Mouse (Mus musculus) neural tube, embryonic 13.5 days (tissue): Measurements from ENCODE around the gene Anapc7. TPM values are rescaled to one million over a fixed set of nuclear protein-coding genes. Genes with fewer than 3 reads are reported as not detected.
"Not testable (repeated sequence)": the region's sequence is repeated elsewhere in the genome, so short reads cannot be mapped to it uniquely, and the experiment has no call there.

Experiments used
- ATAC-seq: fragments of 200-750 bp; cut with Nextera tagmentation; 2 replicates; pipeline ENCODE4 v1.8.0; 2017; ENCODE audit warnings: low read depth, mild to moderate bottlenecking, moderate TSS enrichment, moderate library complexity
- H3K27ac ChIP-seq: fragments of 300-500 bp; sonication (generic); replicated peaks from 2 replicates; pipeline ENCODE4 v1.5.1; 2015; ENCODE audit warnings: moderate library complexity, mild to moderate bottlenecking, inconsistent platforms
- H3K27me3 ChIP-seq: fragments of 300-500 bp; sonication (generic); 2 replicates; pipeline ENCODE4 v1.6.1; 2015; ENCODE audit warnings: mild to moderate bottlenecking, inconsistent platforms
- H3K36me3 ChIP-seq: fragments of 300-500 bp; sonication (generic); 2 replicates; pipeline ENCODE4 v1.6.1; 2015; ENCODE audit warnings: mild to moderate bottlenecking, inconsistent platforms
- H3K4me1 ChIP-seq: fragments of 300-500 bp; sonication (generic); replicated peaks from 2 replicates; pipeline ENCODE4 v1.6.1; 2015; ENCODE audit warnings: inconsistent platforms
- H3K4me2 ChIP-seq: fragments of 300-500 bp; sonication (generic); 2 replicates; pipeline ENCODE4 v1.6.1; 2015; ENCODE audit warnings: inconsistent platforms, mild to moderate bottlenecking, moderate library complexity
- H3K4me3 ChIP-seq: fragments of 300-500 bp; sonication (generic); 2 replicates; pipeline ENCODE4 v1.5.1; 2015; ENCODE audit warnings: mild to moderate bottlenecking, inconsistent platforms
- H3K9ac ChIP-seq: fragments of 300-500 bp; sonication (generic); 2 replicates; pipeline ENCODE4 v1.6.1; 2015; ENCODE audit warnings: moderate library complexity, mild to moderate bottlenecking, inconsistent platforms
- H3K9me3 ChIP-seq: fragments of 300-500 bp; sonication (generic); 2 replicates; pipeline ENCODE4 v1.6.1; 2016; ENCODE audit warnings: inconsistent platforms
- WGBS: fragments of 180-500 bp; shearing (Covaris S2); methylation state at CpG from one replicate; pipeline ENCODE4 v1.1.7; 2015; 5-methylcytosine and 5-hydroxymethylcytosine counted together
- polyA plus RNA-seq: library from polyadenylated mRNA; unstranded; fragments of >200 nt; fragmentation: Nextera tagmentation; extraction: Ambion mirVana; gene quantifications from 2 replicates; pipeline ENCODE4 v1.2.1, GENCODE M21; 2015

The Anapc7 gene
- polyA plus RNA-seq, 1 experiment from 2014 or later, result 47.8 TPM

DNA sequence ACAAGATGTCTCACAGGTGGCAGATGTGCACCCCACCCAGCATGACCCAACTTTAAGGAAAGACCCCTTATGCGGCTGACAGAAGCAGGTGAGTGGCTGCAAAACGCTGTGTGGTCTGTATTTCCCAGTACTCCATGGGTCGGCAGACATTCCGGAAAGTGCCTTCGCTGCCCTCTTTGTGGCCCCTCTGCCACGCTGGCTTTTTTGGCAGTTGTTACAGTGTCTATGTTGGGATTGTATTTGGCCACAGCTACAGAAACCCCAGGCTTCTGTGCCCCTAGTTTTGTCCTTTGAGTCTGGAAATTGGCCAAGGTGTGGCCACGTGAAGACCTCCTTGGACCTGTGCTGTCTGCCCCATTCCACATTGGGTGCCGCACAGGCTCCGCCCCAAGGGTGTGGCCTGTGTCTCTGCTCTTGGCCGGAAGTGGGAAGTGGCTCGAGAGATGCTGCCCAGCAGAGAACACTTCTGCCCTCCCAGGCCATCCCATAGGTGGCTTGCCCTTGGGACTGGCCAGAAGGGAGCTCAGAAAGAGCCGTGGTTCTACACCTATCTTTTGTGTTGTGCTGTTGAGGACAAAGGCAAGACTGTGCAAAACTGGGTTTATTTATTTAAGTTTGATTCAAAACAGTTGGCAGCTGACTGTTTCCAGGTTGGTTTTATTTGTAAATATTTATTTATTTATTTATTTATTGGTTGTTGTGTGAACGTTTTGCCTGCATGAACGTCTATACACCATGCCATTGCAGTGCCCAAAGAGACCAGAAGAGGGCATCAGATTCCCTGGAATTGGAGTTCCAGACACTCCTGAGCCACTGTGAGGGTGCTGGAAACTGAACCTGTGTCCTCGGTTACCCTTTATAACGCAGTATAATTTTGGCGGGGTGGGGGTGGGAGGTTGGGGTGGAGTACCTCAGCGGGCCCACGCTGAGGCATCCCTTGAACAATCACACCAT lies 11.5 kb upstream of the Anapc7 start:
- ATAC-seq, result no peak
- Histone ChIP-seq H3K4me3 (no peak overlapping the region), H3K4me1 (no peaks in the 10 kb centered on the region), H3K27ac (no peak overlapping the region), H3K4me2 (no peak overlapping the region), H3K9me3 (0 out of 2 replicates have a peak, but pooled peaks cover 4% of the 10 kb centered on the region), H3K9ac (no peak overlapping the region), H3K36me3 (peaks cover 45% of the 10 kb centered on the region), H3K27me3 (no peaks in the 10 kb centered on the region)
- 86% methylated on average over 19 of the region's 19 CpGs for WGBS

DNA sequence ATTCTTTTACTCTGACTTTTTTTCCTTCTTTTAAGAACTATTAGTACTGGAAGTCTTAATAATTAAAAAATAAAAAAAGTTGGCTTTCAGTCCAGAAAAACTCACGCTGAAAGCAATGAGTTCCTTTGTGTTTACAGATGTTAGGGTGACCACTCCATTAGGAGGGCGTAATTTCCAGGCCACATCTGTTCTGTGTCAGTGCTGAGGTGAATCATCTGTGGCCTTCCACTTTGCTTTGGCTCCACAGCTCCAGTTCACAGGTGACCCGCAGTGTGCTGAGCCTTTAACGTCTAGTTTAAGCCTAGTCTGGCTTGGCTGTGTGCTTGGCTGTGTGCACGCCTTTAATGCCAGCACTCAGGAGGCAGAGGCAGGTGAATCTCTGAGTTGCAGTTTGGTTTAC lies 9.6 kb upstream of the Anapc7 start:
- no peak overlapping the region for H3K27ac ChIP-seq
- no peak overlapping the region for H3K9ac ChIP-seq
- H3K4me2 ChIP-seq, result no peak overlapping the region
- WGBS, result 87% methylated on average over 5 of the region's 5 CpGs
- no peaks in the 10 kb centered on the region for H3K4me1 ChIP-seq
- H3K27me3 ChIP-seq, result no peaks in the 10 kb centered on the region
- no peak for ATAC-seq
- no peak overlapping the region for H3K4me3 ChIP-seq
- H3K36me3 ChIP-seq, result peaks cover 26% of the 10 kb centered on the region
- H3K9me3 ChIP-seq, result no peaks in the 10 kb centered on the region

DNA sequence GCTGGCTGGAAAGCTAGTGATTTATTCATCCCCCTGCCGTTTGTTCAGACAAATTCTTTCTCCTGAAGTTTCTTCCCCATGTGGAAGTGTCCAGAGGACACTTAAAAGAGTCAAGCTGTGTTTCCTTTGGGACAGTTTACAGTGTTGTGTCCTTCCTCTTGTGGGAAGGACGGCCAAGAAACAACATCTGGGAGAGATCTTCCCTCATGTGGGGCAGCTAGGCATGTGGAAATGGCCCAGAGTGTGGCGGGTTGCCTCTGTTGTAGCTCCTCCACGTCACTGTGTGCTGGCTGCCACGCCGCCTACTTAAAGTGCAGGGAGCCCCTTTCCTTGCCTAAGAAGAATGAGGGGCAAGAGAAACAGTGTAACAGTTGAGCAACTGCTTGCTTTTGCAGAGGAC lies 8.7 kb upstream of the Anapc7 start:
- H3K27me3 ChIP-seq, result no peaks in the 10 kb centered on the region
- peaks cover 16% of the 10 kb centered on the region for H3K36me3 ChIP-seq
- no peak overlapping the region for H3K4me2 ChIP-seq
- 58% methylated on average over 6 of the region's 6 CpGs for WGBS
- H3K9me3 ChIP-seq, result no peaks in the 10 kb centered on the region
- no peak for ATAC-seq
- H3K27ac ChIP-seq, result no peak overlapping the region
- H3K4me3 ChIP-seq, result no peak overlapping the region
- H3K9ac ChIP-seq, result no peak overlapping the region
- no peaks in the 10 kb centered on the region for H3K4me1 ChIP-seq

DNA sequence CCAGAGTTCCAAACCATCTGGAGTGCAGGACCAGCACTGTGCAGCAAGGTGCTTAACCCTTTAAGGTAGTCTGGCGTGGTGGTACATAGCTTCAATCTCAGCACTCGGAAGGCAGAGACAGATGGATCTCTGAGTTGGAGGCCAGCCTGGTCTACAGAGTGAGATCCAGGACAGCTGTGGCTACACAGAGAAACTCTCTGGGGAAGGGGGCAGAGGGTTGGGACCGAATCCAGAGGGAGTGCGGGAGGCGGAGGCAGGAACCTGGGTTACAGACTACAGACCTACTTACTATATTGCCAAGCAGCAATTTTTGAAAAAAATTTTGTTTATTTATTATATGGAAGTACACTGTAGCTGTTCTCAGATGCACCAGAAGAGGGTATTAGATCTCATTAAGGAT lies 7.1 kb upstream of the Anapc7 start:
- H3K4me3 ChIP-seq, result no peak overlapping the region
- no peak overlapping the region for H3K27ac ChIP-seq
- no peaks in the 10 kb centered on the region for H3K27me3 ChIP-seq
- H3K4me2 ChIP-seq, result no peak overlapping the region
- H3K4me1 ChIP-seq, result no peaks in the 10 kb centered on the region
- WGBS, result 92% methylated on average over 5 of the region's 5 CpGs
- no peak overlapping the region for H3K9ac ChIP-seq
- no peak for ATAC-seq
- H3K36me3 ChIP-seq, result peaks cover 13% of the 10 kb centered on the region
- H3K9me3 ChIP-seq, result no peaks in the 10 kb centered on the region

DNA sequence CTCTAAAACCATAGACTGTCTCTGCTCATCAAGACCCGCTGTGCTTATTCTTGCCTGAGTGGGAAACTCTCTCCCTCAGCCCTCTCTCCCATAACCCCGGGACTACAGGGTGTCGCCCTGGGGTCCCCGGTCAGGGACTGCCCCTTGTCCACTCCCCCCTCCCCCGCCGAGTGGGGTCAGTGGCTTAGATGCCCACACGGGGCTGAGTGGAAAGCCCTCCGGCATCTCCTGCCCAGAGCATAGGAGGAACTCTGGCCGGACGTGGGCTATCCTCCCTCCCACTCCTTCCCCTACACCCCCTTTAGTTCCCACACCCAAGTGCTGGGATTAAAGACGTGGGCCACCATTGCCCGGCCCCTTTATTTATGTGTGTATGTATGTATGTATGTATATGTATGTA lies 6.0 kb upstream of the Anapc7 start:
- no peak overlapping the region for H3K4me2 ChIP-seq
- H3K4me3 ChIP-seq, result no peak overlapping the region
- WGBS, result 88% methylated on average over 12 of the region's 12 CpGs
- H3K9ac ChIP-seq, result no peak overlapping the region
- no peaks in the 10 kb centered on the region for H3K4me1 ChIP-seq
- H3K27me3 ChIP-seq, result no peaks in the 10 kb centered on the region
- ATAC-seq, result no peak
- H3K9me3 ChIP-seq, result no peaks in the 10 kb centered on the region
- no peak overlapping the region for H3K27ac ChIP-seq
- peaks cover 2% of the 10 kb centered on the region; the same call in 1 of the 2 replicates for H3K36me3 ChIP-seq

DNA sequence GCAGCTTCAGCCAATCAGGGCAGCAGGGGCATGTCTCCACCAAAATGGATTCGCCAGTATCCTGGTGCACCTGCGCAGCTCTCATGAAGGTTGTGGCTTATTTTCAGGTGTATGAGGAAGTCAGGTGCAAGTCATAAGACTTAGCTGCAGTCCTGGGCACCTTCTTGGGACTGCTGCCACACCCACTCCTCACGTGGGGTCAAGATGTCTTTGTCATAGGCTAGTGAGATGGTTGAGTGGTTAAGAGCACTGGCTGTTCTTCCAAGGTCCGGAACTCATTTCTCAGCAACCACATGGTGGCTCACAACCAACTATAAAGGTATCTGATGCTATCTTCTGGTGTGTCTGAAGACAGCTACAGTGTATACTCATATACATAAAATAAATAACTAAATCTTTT lies 817 bp upstream of the Anapc7 start:
- H3K27me3 ChIP-seq, H3K4me2 ChIP-seq, H3K9me3 ChIP-seq, H3K4me3 ChIP-seq, ATAC-seq, H3K9ac ChIP-seq, H3K36me3 ChIP-seq, H3K27ac ChIP-seq: not testable (repeated sequence)
- H3K4me1 ChIP-seq, result peaks cover 24% of the 10 kb centered on the region
- WGBS, result 65% methylated on average over 4 of the region's 4 CpGs

DNA sequence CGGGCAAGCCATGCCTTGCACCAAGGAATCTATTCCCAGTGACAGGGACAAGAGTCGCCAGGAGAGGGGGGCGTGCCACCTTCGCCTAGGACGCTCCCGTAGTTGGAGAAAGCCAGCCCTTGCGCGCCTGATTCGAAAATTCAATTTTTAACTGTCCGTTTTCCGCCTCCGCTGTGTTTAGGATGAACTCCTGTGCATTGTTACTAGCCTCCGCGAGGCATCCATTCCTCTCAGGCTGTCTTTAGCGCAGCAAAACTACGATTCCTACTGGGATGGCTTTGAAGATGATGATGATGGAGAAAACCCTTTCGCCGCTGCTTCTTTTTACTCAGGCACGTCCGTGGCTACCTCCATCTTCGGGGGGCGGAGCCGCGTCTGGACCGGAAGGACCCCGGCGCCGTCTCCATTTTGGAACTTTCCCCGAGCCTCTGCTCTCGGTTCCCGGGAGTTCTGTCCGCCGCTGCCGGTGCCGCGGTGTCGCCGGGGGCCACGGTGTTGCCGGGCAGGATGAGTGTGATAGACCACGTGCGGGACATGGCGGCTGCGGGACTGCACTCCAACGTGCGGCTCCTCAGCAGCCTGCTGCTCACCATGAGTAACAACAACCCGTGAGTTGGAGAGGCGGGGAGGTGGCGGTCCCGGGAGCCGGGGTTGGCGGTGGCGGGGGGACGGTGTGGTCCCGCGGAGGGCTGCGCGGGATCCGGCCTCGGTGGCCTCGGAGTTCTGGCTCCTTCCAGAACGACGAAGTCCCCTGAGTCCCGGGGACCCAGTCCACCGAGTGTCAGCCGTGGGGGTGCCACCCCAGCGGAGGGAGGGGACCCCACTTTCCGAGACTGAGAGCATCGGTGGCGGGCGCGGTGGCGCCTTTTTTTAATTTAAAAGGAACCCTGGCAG lies 825 bp downstream of the Anapc7 start:
- H3K27me3 ChIP-seq, result no peaks in the 10 kb centered on the region
- ATAC-seq, result peak; percentile 95
- peak overlapping the region; percentile 91 for H3K9ac ChIP-seq
- H3K9me3 ChIP-seq, result no peaks in the 10 kb centered on the region
- peak overlapping the region; percentile 92 for H3K4me3 ChIP-seq
- no peaks in the 10 kb centered on the region for H3K36me3 ChIP-seq
- under 1% methylated on average over 73 of the region's 73 CpGs for WGBS
- peak overlapping the region; percentile 88 for H3K27ac ChIP-seq
- H3K4me1 ChIP-seq, result peaks cover 24% of the 10 kb centered on the region
- peak overlapping the region; percentile 94 for H3K4me2 ChIP-seq

DNA sequence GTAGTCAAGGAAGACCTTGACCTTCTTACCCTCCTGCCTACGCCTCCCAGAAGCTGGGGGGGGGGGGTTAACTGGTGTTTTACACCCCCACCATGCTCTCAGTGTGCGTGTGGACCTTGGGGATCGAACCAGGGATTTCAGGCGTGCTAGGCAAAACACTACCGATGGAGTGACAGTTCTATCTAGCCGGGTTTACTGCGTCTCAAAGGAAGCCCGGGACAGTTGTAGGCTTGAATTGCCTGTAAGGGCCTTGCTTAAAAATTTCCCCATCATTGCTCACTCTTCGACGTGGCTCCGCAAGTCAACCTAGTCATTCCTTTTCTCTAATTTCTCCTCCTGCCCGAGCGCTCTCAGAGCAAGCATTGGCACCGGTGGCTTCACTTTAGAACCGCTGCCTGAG lies 1.6 kb downstream of the Anapc7 start:
- Histone ChIP-seq H3K27me3 (no peaks in the 10 kb centered on the region), H3K36me3 (peaks cover 4% of the 10 kb centered on the region), H3K4me3 (peak overlapping the region; percentile 92), H3K4me2 (peak overlapping the region; percentile 94), H3K9ac (peak overlapping the region; percentile 91), H3K27ac (no peak overlapping the region), H3K4me1 (peaks cover 24% of the 10 kb centered on the region), H3K9me3 (no peaks in the 10 kb centered on the region)
- no peak for ATAC-seq
- 36% methylated on average over 15 of the region's 15 CpGs for WGBS

DNA sequence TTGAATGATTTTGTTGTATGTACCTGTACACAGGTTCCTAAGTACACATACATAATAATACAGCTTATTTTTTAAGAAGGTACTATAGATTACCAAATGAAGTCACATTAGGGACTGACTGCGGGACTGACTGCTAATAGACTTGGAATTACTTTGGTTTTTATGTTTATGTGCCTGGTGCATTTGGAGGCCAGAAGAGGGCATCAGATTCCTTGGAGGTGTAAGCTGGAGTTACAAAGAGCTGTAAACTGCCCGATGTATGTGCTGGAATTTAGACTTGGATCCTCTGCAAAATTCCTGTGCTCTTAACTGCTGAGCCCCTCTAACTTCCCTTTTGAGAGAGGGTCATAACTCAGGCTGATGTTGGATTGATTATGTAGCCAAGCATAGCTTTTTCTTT lies 4.1 kb downstream of the Anapc7 start:
- H3K9ac ChIP-seq, result no peak overlapping the region
- no peak overlapping the region for H3K4me3 ChIP-seq
- no peak overlapping the region for H3K27ac ChIP-seq
- no peak overlapping the region for H3K4me2 ChIP-seq
- no peak for ATAC-seq
- 90% methylated on average over 2 of the region's 2 CpGs for WGBS
- H3K9me3 ChIP-seq, result no peaks in the 10 kb centered on the region
- no peaks in the 10 kb centered on the region for H3K27me3 ChIP-seq
- peaks cover 29% of the 10 kb centered on the region for H3K36me3 ChIP-seq
- H3K4me1 ChIP-seq, result peaks cover 24% of the 10 kb centered on the region

DNA sequence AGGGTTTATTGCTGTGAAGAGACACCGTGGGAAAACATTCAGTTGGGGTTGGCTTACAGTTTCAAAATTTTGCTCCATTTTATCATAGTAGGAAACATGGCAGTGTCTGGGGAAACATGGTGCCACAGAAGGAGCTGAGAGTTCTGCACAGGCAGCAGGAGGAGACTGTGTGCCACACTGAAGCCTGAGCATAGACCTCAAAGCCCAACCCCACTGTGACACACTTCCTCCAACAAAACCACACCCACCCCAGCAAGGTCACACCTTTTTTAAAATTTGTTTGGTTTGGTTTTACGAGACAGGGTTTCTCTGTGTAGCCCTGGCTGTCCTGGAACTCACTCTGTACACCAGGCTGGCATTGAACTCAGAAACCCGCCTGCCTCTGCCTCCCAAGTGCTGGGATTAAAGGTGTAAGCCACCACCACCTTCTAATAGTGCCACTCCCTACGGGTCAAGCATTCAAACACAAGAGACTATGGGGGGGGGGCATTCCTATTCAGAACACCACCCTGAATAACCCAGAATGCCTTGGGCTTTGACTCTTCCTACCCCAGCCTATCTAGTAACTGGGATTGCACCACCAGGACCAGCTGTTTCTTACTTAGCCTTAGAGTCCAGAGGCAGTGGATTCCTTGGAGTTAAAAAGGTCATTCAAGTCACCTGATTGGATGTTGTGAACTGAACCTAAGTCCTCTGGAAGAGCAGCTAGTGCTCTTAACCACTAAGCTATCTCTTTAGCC lies 8.7 kb downstream of the Anapc7 start:
- H3K4me2 ChIP-seq, result no peak overlapping the region
- H3K36me3 ChIP-seq, result peaks cover 74% of the 10 kb centered on the region
- H3K4me1 ChIP-seq, result no peaks in the 10 kb centered on the region
- WGBS, result 92% methylated on average over 4 of the region's 4 CpGs
- no peak overlapping the region for H3K27ac ChIP-seq
- no peak overlapping the region for H3K9ac ChIP-seq
- ATAC-seq, result no peak
- no peak overlapping the region for H3K4me3 ChIP-seq
- H3K9me3 ChIP-seq, result no peaks in the 10 kb centered on the region
- H3K27me3 ChIP-seq, result no peaks in the 10 kb centered on the region

DNA sequence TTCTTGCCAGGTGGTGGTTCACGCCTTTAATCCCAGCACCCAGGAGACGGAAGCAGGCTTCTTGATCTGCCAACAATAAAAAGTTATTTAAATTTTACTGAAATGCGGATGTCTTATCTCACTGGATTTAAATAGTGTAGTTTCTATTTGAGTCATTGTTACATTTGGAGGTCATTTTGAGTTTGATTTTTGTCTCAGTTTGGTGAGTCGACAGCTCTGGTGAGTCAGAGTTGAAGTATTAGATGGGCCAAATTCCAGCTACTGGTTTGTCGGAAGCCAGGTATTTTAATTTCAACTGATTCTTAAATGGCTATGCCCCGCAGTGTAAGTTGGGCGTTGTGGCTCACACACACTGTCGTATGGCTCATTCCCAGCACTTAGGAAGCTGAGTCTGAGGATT lies 9.7 kb downstream of the Anapc7 start:
- Histone ChIP-seq H3K27me3 (no peaks in the 10 kb centered on the region), H3K9me3 (no peaks in the 10 kb centered on the region), H3K27ac (no peak overlapping the region), H3K4me3 (no peak overlapping the region), H3K36me3 (peaks cover 84% of the 10 kb centered on the region), H3K9ac (no peak overlapping the region), H3K4me1 (no peaks in the 10 kb centered on the region), H3K4me2 (no peak overlapping the region)
- ATAC-seq, result no peak
- WGBS, result 93% methylated on average over 8 of the region's 8 CpGs

DNA sequence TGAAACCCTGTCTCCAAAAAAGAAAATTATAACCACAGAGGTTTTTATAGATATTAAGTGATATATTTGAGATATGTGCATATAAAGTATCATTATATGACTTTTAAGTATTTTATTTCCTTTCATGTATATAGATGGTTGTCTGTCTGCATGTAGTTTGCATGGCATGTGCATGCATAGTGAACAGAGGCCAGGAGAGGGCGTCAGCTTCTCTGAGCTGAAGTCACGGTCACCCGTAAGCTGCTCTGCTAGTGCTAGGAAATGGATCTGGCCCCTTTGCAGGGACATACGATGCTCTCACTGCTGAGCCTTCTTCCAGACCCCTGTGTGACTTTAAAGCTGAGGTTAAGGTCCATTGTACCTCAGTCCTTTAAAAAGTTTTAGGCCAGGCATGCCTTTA lies 13.0 kb downstream of the Anapc7 start:
- Histone ChIP-seq H3K27me3 (no peaks in the 10 kb centered on the region), H3K27ac (no peak overlapping the region), H3K4me3 (no peak overlapping the region), H3K4me1 (no peaks in the 10 kb centered on the region), H3K9me3 (no peaks in the 10 kb centered on the region), H3K36me3 (peaks cover 99% of the 10 kb centered on the region), H3K4me2 (no peak overlapping the region), H3K9ac (no peak overlapping the region)
- ATAC-seq, result no peak
- 80% methylated on average over 4 of the region's 4 CpGs for WGBS
